Mouse (Mus musculus) left cerebral cortex, adult 9 months (tissue): Measurements from ENCODE around the gene Gpr37l1.
"Not testable (repeated sequence)": the region's sequence is repeated elsewhere in the genome, so short reads cannot be mapped to it uniquely, and the experiment has no call there.

Experiments used
- DNase-seq, 2 experiments: peaks; one replicate each; pipeline ENCODE4 v3.0.0; 2022; ENCODE audit warnings: low spot score in 2 of 2

Gpr37l1 gene

GRCm38 (mm10) chr1:135124573-135125363 lies 42.7 kb downstream of the Gpr37l1 start:
- no peak for DNase-seq

- peak in 1 of 2 experiments; percentile 44 for DNase-seq
These were observed 54.8 kb downstream of the Gpr37l1 start for GRCm38 (mm10) chr1:135112661-135113060.

- not testable (repeated sequence) for DNase-seq
These were observed 56.2 kb downstream of the Gpr37l1 start for GRCm38 (mm10) chr1:135111271-135111670.
